Mouse (Mus musculus) ovary, postnatal 10 days (tissue): ENCODE results near the gene Vmn1r89.

Experiments
- DNase-seq: peaks from one replicate; pipeline ENCODE4 v3.0.0; 2022; ENCODE audit warnings: low spot score

Vmn1r89 gene

DNA sequence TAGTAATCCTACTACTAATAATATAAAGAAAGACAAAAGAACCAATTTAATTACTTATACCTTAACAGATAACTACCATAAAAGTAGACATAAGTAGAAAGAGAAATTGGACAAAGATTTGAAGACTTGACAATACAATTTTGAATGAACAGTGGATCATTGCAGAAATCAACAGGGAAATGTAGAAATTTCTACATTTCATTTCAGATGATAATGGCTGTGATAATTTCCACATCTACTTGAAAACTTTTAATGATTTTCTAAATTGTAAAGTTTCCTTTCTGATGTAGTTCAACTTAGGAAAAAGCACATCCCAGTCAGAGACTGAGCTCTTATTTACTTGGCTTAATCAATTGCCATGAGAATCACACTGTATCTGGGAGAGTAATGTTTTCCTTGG, at the start of gene Vmn1r89:
TSS of gene Vmn1r89 (plus strand) at position 301 of the 400 bp plus-strand sequence.
- DNase-seq, result no peak

DNA sequence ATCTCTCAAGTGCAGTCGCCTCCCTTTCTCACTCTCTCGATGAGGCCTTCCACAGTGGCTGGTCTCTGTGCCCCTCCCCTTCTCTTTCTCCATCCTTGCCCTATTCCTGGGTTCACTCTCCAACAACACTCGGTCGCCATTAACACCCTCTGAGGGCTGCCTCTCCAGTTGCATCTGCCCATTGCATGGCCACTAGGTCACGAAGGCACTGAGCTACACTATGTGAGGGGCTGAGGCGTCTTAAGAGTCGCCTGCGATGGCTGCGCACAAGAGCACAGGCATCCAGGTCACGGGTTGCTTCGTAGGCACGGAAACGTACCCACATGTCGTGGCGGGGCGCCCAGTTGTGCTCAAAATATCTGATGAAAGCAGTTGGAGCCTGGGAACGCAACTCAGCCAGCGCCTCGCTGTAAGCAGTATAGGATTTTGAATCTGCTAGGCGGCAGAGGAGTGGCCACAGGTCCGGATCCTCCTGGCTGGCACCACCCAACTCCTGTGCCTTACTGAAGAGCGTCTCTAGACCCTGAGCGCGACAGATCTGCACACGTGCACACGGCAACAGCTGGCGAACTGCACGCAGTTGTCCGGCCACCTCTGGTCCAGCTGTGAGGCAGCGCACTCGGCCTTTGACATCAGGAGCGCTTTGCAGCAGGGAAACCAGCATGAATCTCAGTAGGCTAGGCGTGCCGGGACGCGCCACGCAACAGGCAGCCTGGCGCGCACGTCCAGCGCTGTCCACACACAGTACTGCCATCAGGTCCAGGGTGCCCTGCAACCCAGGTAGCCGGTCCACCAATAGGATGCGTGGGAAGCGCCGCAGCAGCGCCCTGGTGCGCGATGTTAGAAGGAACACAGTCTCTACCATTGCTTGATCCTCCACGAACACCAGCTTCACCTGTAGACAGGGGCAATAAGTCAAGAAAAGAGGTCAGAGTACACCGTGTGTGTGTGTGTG, 48.2 kb downstream of the Vmn1r89 start:
- no peak for DNase-seq

DNA sequence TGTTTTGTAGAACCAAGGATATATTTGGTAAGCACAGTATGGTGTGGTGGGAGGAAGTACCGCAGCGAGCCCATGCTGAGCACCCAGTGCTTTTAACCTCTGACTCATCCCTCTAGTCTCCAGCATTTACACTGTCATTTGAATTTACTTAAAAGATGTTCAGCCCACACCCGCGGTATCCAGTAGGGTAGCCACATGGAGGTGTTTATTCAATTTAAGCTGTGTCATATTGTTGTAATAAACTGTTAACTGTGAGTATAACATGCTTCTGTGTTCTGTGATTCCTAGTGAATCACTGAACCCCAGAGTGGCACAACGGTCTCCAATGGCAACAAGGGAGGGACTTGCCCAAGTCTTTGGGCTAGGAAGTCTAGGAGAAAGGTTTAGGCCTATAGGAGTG, 51.0 kb downstream of the Vmn1r89 start:
- no peak for DNase-seq

DNA sequence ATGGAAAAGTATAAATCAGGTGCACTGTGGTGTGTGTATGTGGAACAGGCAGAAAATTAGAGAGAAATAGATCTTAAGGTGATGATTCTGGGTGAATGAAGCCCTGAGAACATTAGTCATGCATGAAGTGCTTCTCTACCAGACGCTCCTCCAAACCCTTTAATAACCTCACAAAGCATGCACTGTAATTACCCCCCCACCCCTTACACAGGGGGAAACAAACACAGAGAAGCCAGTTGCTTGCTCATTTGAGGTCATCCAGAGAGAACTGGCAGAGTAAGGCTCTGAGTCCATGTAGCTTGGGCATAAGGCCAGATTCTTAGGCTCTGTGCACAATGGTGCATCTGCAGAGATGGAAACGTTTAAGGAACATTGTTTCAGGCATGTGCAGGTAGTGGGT, 51.6 kb downstream of the Vmn1r89 start:
- no peak for DNase-seq

DNA sequence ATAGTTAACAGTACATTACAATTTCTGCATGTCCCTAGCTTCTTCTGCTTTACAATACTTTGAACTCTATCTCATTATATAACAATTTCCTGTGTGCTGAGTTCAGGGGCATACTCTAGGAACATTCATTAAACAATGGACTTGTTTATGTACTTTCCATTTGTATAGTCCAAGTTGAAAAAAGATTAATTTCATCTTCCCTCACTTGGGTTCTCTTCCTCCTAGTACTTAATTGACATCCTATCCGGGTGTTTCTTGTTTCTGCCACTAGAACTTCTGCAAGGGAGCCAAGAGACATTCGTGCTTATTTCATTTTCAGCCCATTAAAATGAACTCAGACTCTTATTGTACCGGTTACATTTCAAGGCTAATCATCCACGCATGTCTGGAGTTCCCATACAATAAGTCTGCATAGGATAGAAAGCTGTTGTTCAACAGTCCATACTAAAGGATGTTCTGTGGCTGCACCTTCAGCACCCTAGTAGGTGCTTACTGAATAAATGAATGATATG, 56.0 kb downstream of the Vmn1r89 start:
- no peak for DNase-seq

DNA sequence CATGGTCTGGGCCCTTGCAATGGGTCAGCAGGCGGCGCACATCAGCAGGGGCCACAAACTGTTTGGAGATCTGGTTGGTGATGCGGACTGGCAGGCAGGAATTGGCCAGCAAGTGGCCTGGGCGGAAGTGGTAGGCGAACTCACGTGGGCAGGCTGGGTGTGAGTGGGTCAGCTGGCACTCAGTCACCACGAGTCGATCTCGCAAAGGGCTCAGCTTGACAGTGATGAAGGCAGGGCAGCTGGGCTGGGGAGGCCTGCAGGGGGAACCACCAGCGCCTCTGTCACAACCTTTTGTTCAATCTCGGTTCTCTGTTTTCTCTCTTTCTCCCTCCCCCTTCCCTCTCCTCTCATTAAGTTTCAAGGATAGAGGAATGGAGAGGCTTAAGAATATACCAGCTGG, 56.6 kb downstream of the Vmn1r89 start:
- DNase-seq, result no peak
